Mouse (Mus musculus): ENCODE data around the gene Cracr2a.

The Cracr2a gene

GRCm38 (mm10) chr6:127625135-127625534 is 64.0 kb downstream of the Cracr2a start:
- no peak for DNase-seq (ENCODE audit: inconsistent ontology term)

GRCm38 (mm10) chr6:127627453-127627852 is 66.3 kb downstream of the Cracr2a start:
- DNase-seq (ENCODE audit: inconsistent ontology term): peak; percentile 94

- DNase-seq (ENCODE audit: inconsistent ontology term): no peak
Measured at GRCm38 (mm10) chr6:127629249-127629648, 68.1 kb downstream of the Cracr2a start.

GRCm38 (mm10) chr6:127634858-127635257 is 73.7 kb downstream of the Cracr2a start:
- DNase-seq (ENCODE audit: inconsistent ontology term): no peak

- peak; percentile 9 for DNase-seq (ENCODE audit: inconsistent ontology term)
Measured at GRCm38 (mm10) chr6:127635462-127636189, 74.5 kb downstream of the Cracr2a start.

- DNase-seq (ENCODE audit: inconsistent ontology term): no peak
Measured at GRCm38 (mm10) chr6:127641077-127641801, 80.1 kb downstream of the Cracr2a start.

- DNase-seq (ENCODE audit: inconsistent ontology term): no peak
Measured at GRCm38 (mm10) chr6:127655988-127656387, 94.8 kb downstream of the Cracr2a start.

- DNase-seq (ENCODE audit: inconsistent ontology term): no peak
Measured at GRCm38 (mm10) chr6:127657152-127657551, 96.0 kb downstream of the Cracr2a start.

GRCm38 (mm10) chr6:127659472-127659871 is 98.3 kb downstream of the Cracr2a start:
- DNase-seq (ENCODE audit: inconsistent ontology term): no peak

GRCm38 (mm10) chr6:127659966-127660365 is 98.8 kb downstream of the Cracr2a start:
- DNase-seq (ENCODE audit: inconsistent ontology term): no peak

- DNase-seq (ENCODE audit: inconsistent ontology term): no peak
Measured at GRCm38 (mm10) chr6:127661717-127662292, 100.7 kb downstream of the Cracr2a start.

- DNase-seq (ENCODE audit: inconsistent ontology term): no peak
Measured at GRCm38 (mm10) chr6:127663263-127663662, 102.1 kb downstream of the Cracr2a start.

GRCm38 (mm10) chr6:127669313-127669712 is 108.2 kb downstream of the Cracr2a start:
- DNase-seq (ENCODE audit: inconsistent ontology term): no peak

GRCm38 (mm10) chr6:127670031-127670430 is 108.9 kb downstream of the Cracr2a start:
- DNase-seq (ENCODE audit: inconsistent ontology term): no peak

- no peak for DNase-seq (ENCODE audit: inconsistent ontology term)
Measured at GRCm38 (mm10) chr6:127672071-127672470, 110.9 kb downstream of the Cracr2a start.

GRCm38 (mm10) chr6:127676866-127677265 is 115.7 kb downstream of the Cracr2a start:
- no peak for DNase-seq (ENCODE audit: inconsistent ontology term)

- no peak for DNase-seq (ENCODE audit: inconsistent ontology term)
Measured at GRCm38 (mm10) chr6:127678320-127678719, 117.2 kb downstream of the Cracr2a start.

GRCm38 (mm10) chr6:127678998-127679397 is 117.9 kb downstream of the Cracr2a start:
- no peak for DNase-seq (ENCODE audit: inconsistent ontology term)

GRCm38 (mm10) chr6:127680784-127681183 is 119.6 kb downstream of the Cracr2a start:
- no peak for DNase-seq (ENCODE audit: inconsistent ontology term)

GRCm38 (mm10) chr6:127683561-127683960 is 122.4 kb downstream of the Cracr2a start:
- DNase-seq (ENCODE audit: inconsistent ontology term): no peak

GRCm38 (mm10) chr6:127684981-127685380 is 123.8 kb downstream of the Cracr2a start:
- peak; percentile 42 for DNase-seq (ENCODE audit: inconsistent ontology term)

- no peak for DNase-seq (ENCODE audit: inconsistent ontology term)
Measured at GRCm38 (mm10) chr6:127687181-127687860, 126.2 kb downstream of the Cracr2a start.

All from Muller cell, postnatal 12 days (primary cell).